Mouse (Mus musculus): ENCODE measurements at regions not wholly inside any gene's neighbourhood (a gene's known extent, or its start where the extent isn't known, plus 50 kb on each side); places are given as distances from the start of the nearest gene placed in this dataset.
A peak's percentile ranks its signal among the peaks of the same experiment; 100 is the strongest.

- 75% methylated on average over 5 of the region's 5 CpGs for WGBS
- no peaks in the 10 kb centered on the region for H3K4me1 ChIP-seq (ENCODE audit: control insufficient read depth, insufficient read depth, low read length)
- no peak overlapping the region for H3K4me3 ChIP-seq (replicated peaks; ENCODE audit: insufficient read depth, low read depth, low read length)
- TF ChIP-seq POLR2A (IDR thresholded peaks at IDR 0.05; ENCODE audit: borderline replicate concordance, insufficient read depth, low read length), result no peak
- TF ChIP-seq CTCF (IDR thresholded peaks at IDR 0.05; ENCODE audit: borderline replicate concordance, insufficient read depth, low read depth, low read length), result no peak
- no peak overlapping the region for H3K27ac ChIP-seq (ENCODE audit: insufficient read depth, low read length)
- DNase-seq, result no peak
- H3K27me3 ChIP-seq (ENCODE audit: control insufficient read depth, insufficient read depth, low read length), result no peaks in the 10 kb centered on the region
Measured at GRCm38 (mm10) chrX:19168546-19168945, 312.6 kb downstream of the Tex13c3 start.

DNA sequence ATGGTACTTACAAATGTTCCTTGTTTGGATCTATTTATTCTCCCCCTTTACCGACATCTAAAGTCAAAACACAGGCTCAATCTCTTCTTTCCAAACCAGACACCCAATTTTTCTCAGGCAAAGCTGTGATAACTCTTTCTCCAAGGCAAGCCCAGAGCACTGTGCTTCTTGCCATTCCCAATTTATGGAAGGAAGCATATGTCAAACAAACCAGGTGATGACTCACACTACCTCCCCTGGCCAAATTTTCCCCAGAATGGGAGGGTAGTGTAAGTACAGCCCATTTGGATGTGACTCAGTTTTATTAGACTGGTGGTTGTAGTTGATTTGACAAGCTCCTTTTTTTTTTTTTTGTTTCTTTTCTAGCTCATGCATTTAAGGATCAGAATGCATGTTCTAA is 313.0 kb downstream of the Tex13c3 start:
- no peaks in the 10 kb centered on the region for H3K27me3 ChIP-seq (ENCODE audit: control insufficient read depth, insufficient read depth, low read length)

DNA sequence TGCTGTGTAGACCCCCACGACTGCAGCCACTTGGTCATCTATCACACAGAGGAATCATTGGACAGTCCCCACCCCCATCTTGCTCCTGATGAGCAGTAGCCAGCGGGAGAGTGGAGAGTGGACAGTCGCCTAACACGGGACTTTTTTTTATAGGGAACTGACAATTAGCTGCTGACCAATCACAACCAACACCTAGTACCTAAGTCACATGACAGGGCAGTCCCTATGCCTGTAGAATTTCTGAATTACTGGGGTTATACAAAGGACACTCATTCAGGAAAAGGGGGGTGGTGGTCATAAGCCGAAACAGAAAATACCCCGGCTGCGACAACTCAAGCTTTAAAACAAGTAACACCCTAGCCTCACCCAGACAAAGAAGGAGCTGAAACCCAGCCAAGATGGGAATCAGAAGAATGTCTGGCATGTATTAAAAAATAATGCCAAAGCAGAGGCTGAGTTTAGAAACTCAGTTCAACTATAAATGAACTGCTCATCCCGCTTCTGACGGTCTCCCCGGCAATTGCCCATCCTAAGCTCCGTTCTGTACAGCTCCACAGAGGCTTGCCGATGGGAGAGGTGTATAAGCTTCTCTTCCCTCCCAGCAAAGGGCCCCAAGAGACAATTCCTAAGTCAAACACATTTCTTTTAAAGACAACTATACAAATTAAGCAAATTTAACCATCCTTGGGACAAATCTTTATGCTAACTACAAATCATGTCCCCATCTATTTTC is 313.8 kb downstream of the Tex13c3 start:
- 20% methylated on average over 12 of the region's 12 CpGs for WGBS
- H3K4me3 ChIP-seq (replicated peaks; ENCODE audit: insufficient read depth, low read depth, low read length), result peak overlapping the region; percentile 32
- H3K27me3 ChIP-seq (ENCODE audit: control insufficient read depth, insufficient read depth, low read length), result no peaks in the 10 kb centered on the region
- DNase-seq, result peak; percentile 21 to 40
- TF ChIP-seq POLR2A (IDR thresholded peaks at IDR 0.05; ENCODE audit: borderline replicate concordance, insufficient read depth, low read length) (no peak), CTCF (IDR thresholded peaks at IDR 0.05; ENCODE audit: borderline replicate concordance, insufficient read depth, low read depth, low read length) (no peak)
- H3K27ac ChIP-seq (ENCODE audit: insufficient read depth, low read length), result no peak overlapping the region
- H3K4me1 ChIP-seq (ENCODE audit: control insufficient read depth, insufficient read depth, low read length), result no peaks in the 10 kb centered on the region

More for the DNA sequence above, 313.0 kb downstream of the Tex13c3 start:
- TF ChIP-seq CTCF (IDR thresholded peaks at IDR 0.05; ENCODE audit: borderline replicate concordance, insufficient read depth, low read depth, low read length), result no peak
- TF ChIP-seq POLR2A (IDR thresholded peaks at IDR 0.05; ENCODE audit: borderline replicate concordance, insufficient read depth, low read length), result no peak
- peak; percentile 28 to 71 for DNase-seq
- Histone ChIP-seq H3K27ac (ENCODE audit: insufficient read depth, low read length) (no peak overlapping the region), H3K4me3 (replicated peaks; ENCODE audit: insufficient read depth, low read depth, low read length) (no peak overlapping the region), H3K4me1 (ENCODE audit: control insufficient read depth, insufficient read depth, low read length) (no peaks in the 10 kb centered on the region)
- 42% methylated on average over 1 of the region's 1 CpGs for WGBS

DNA sequence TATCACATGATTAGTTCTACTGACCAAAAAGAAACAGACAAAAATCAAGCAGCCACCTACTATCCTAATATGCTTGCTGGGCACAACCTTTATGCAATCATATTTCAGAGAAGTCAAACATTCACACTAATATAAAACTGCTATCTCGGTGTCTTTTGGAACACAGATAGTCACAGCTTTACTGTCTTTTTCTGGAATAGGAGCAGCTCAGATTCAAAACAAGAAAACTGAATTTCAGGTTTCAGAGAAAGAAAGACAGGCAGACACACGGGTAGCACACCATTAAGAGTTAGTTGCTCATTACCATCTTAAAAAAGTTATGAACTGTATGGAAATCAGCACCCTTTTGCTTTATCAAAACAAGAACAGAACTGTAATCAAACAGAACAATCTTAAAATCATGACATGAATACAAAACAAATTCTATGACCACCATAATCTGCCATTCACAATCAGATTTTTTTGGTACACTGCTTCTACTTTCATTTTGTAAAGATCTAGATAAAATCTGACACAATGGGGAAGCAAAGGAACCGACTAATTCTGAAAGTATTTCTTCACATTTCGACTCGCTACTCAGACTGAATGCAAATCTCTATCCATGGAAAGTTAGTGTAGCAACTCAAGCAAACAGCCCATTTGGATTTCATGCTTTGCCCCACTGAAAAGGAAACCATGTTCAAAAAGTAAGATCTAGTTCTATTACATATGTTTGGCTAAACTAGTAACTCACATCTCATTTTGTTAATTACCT is 315.1 kb downstream of the Tex13c3 start:
- Histone ChIP-seq H3K4me3 (replicated peaks; ENCODE audit: insufficient read depth, low read depth, low read length) (no peak overlapping the region), H3K27ac (ENCODE audit: insufficient read depth, low read length) (no peak overlapping the region), H3K27me3 (ENCODE audit: control insufficient read depth, insufficient read depth, low read length) (no peaks in the 10 kb centered on the region), H3K4me1 (ENCODE audit: control insufficient read depth, insufficient read depth, low read length) (no peaks in the 10 kb centered on the region)
- WGBS, result 69% methylated on average over 5 of the region's 5 CpGs
- no peak for DNase-seq
- TF ChIP-seq CTCF (IDR thresholded peaks at IDR 0.05; ENCODE audit: borderline replicate concordance, insufficient read depth, low read depth, low read length), result no peak
- TF ChIP-seq POLR2A (IDR thresholded peaks at IDR 0.05; ENCODE audit: borderline replicate concordance, insufficient read depth, low read length), result no peak

GRCm38 (mm10) chrX:19164151-19164550 is 317.0 kb downstream of the Tex13c3 start:
- 88% methylated on average over 5 of the region's 5 CpGs for WGBS
- no peaks in the 10 kb centered on the region for H3K4me1 ChIP-seq (ENCODE audit: control insufficient read depth, insufficient read depth, low read length)

DNA sequence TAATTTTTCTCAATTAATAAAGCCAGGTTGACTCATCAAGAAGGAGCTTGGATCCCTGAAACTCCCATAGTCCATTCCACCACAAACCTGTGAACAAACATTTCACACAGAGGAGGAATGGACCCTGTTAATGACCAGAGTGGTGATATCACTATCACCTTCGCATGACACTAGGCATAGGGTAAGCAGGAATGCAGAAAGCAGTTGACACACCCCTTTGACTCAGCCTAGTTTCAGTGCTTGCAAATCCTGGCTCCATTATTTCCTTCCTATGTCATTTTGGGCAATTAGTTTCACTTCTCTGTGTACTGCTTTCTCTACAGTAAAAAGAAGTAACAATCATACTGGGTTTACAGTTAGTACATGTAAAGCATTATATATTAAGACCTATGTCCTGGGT is 318.2 kb downstream of the Tex13c3 start:
- TF ChIP-seq POLR2A (IDR thresholded peaks at IDR 0.05; ENCODE audit: borderline replicate concordance, insufficient read depth, low read length) (no peak), CTCF (IDR thresholded peaks at IDR 0.05; ENCODE audit: borderline replicate concordance, insufficient read depth, low read depth, low read length) (no peak)
- Histone ChIP-seq H3K4me3 (replicated peaks; ENCODE audit: insufficient read depth, low read depth, low read length) (no peak overlapping the region), H3K27me3 (ENCODE audit: control insufficient read depth, insufficient read depth, low read length) (no peaks in the 10 kb centered on the region), H3K27ac (ENCODE audit: insufficient read depth, low read length) (no peak overlapping the region), H3K4me1 (ENCODE audit: control insufficient read depth, insufficient read depth, low read length) (no peaks in the 10 kb centered on the region)
- WGBS, result 79% methylated on average over 1 of the region's 1 CpGs
- DNase-seq, result no peak

More at GRCm38 (mm10) chrX:19164151-19164550, 317.0 kb downstream of the Tex13c3 start:
- TF ChIP-seq CTCF (IDR thresholded peaks at IDR 0.05; ENCODE audit: borderline replicate concordance, insufficient read depth, low read depth, low read length) (no peak), POLR2A (IDR thresholded peaks at IDR 0.05; ENCODE audit: borderline replicate concordance, insufficient read depth, low read length) (no peak)
- Histone ChIP-seq H3K4me3 (replicated peaks; ENCODE audit: insufficient read depth, low read depth, low read length) (no peak overlapping the region), H3K27me3 (ENCODE audit: control insufficient read depth, insufficient read depth, low read length) (no peaks in the 10 kb centered on the region), H3K27ac (ENCODE audit: insufficient read depth, low read length) (no peak overlapping the region)
- no peak for DNase-seq

DNA sequence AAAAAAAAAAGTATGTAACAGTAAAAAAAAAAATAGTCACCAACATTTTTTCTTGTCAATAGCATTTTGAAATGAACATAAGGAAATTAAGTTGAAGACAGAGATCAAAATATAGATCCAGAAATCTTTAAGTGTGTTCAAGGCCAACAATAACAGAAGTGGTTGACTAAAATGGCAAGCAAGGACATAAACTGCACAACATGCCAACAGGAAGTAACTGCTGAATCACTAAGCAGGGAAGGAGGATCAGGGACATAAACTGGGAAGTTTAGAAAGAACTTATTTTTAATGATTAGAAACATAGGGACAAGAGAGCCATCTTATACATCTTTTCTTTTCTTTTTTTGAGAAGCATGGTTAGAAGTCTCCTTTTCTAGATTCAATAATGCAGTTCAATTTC is 318.8 kb downstream of the Tex13c3 start:
- DNase-seq, result no peak
- Histone ChIP-seq H3K27ac (ENCODE audit: insufficient read depth, low read length) (no peak overlapping the region), H3K27me3 (ENCODE audit: control insufficient read depth, insufficient read depth, low read length) (no peaks in the 10 kb centered on the region), H3K4me1 (ENCODE audit: control insufficient read depth, insufficient read depth, low read length) (no peaks in the 10 kb centered on the region), H3K4me3 (replicated peaks; ENCODE audit: insufficient read depth, low read depth, low read length) (no peak overlapping the region)
- TF ChIP-seq CTCF (IDR thresholded peaks at IDR 0.05; ENCODE audit: borderline replicate concordance, insufficient read depth, low read depth, low read length), result no peak
- no peak for TF ChIP-seq POLR2A (IDR thresholded peaks at IDR 0.05; ENCODE audit: borderline replicate concordance, insufficient read depth, low read length)

Data from cerebellum, adult 2 months (tissue).